Mouse (Mus musculus): Measurements from ENCODE around the gene Ptgds. TPM values are rescaled to one million over a fixed set of nuclear protein-coding genes. Genes with fewer than 3 reads are reported as not detected.

Gene Ptgds
- total RNA-seq (2021): 1 to 10 TPM; 3.6 to 6.5 TPM
- long read RNA-seq, experiment 1, partial matches to known transcripts: 0 of 8 reads
- long read RNA-seq, experiment 1, other reads (novel, unspliced or antisense): 1 of 8 reads
- long read RNA-seq, experiment 2, partial matches to known transcripts: 0 of 2 reads
- long read RNA-seq, experiment 2, other reads (novel, unspliced or antisense): 1 of 2 reads

GRCm38 (mm10) chr2:25469969-25470368 lies at the start of gene Ptgds:
Ptgds (minus strand) TSS chr2:25470046.
- DNase-seq (ENCODE audit: low spot score in 2 of 2): no peak

- DNase-seq (ENCODE audit: low spot score in 2 of 2): no peak
These were observed 40.1 kb upstream of the Ptgds start for GRCm38 (mm10) chr2:25509912-25510311.

GRCm38 (mm10) chr2:25506964-25507363 lies 37.1 kb upstream of the Ptgds start:
- no peak for DNase-seq (ENCODE audit: low spot score in 2 of 2)

- DNase-seq (ENCODE audit: low spot score in 2 of 2): no peak
These were observed 36.0 kb upstream of the Ptgds start for GRCm38 (mm10) chr2:25505860-25506259.

- DNase-seq (ENCODE audit: low spot score in 2 of 2): no peak
These were observed 35.2 kb upstream of the Ptgds start for GRCm38 (mm10) chr2:25505000-25505399.

- no peak for DNase-seq (ENCODE audit: low spot score in 2 of 2)
These were observed 34.7 kb upstream of the Ptgds start for GRCm38 (mm10) chr2:25504538-25504937.

- DNase-seq (ENCODE audit: low spot score in 2 of 2): no peak
These were observed 32.9 kb upstream of the Ptgds start for GRCm38 (mm10) chr2:25502726-25503125.

- DNase-seq (ENCODE audit: low spot score in 2 of 2): no peak
These were observed 32.0 kb upstream of the Ptgds start, which contains the start of gene C8g for GRCm38 (mm10) chr2:25501593-25502486. C8g (minus strand) TSS chr2:25501719.

- DNase-seq (ENCODE audit: low spot score in 2 of 2): peak; percentile 50 to 72
These were observed 30.9 kb upstream of the Ptgds start, which contains the start of gene Fbxw5 for GRCm38 (mm10) chr2:25500576-25501405. Fbxw5 (plus strand) TSS chr2:25500750.

- DNase-seq (ENCODE audit: low spot score in 2 of 2): no peak
These were observed 30.3 kb upstream of the Ptgds start for GRCm38 (mm10) chr2:25500071-25500575.

GRCm38 (mm10) chr2:25498622-25499478 lies 29.0 kb upstream of the Ptgds start:
- no peak for DNase-seq (ENCODE audit: low spot score in 2 of 2)

- DNase-seq (ENCODE audit: low spot score in 2 of 2): no peak
These were observed 28.2 kb upstream of the Ptgds start for GRCm38 (mm10) chr2:25497846-25498575.

GRCm38 (mm10) chr2:25496462-25496861 lies 26.6 kb upstream of the Ptgds start:
- DNase-seq (ENCODE audit: low spot score in 2 of 2): no peak

GRCm38 (mm10) chr2:25493476-25493961 lies 23.7 kb upstream of the Ptgds start, which contains the start of gene Lcn12:
Lcn12 (minus strand) TSS chr2:25493911.
- no peak for DNase-seq (ENCODE audit: low spot score in 2 of 2)

- no peak for DNase-seq (ENCODE audit: low spot score in 2 of 2)
These were observed 23.1 kb upstream of the Ptgds start for GRCm38 (mm10) chr2:25492988-25493387.

GRCm38 (mm10) chr2:25488671-25489068 lies 18.8 kb upstream of the Ptgds start:
- no peak for DNase-seq (ENCODE audit: low spot score in 2 of 2)

GRCm38 (mm10) chr2:25487965-25488670 lies 18.3 kb upstream of the Ptgds start:
- DNase-seq (ENCODE audit: low spot score in 2 of 2): no peak

- no peak for DNase-seq (ENCODE audit: low spot score in 2 of 2)
These were observed 15.2 kb upstream of the Ptgds start for GRCm38 (mm10) chr2:25484901-25485647.

All from adrenal gland, postnatal 4 days (tissue).